Mouse (Mus musculus) erythroblast, embryonic 14.5 days (primary cell): Measurements from ENCODE around the gene Baiap3.

Experiments used
- GATA1 ChIP-seq: IDR thresholded peaks from 2 replicates; pipeline ENCODE4 v1.6.1; 2012; ENCODE audit warnings: low read length, inconsistent platforms, mixed read lengths
- TAL1 ChIP-seq: IDR thresholded peaks from 3 replicates; pipeline ENCODE4 v1.6.1; 2012; ENCODE audit warnings: low read length, inconsistent platforms, mixed read lengths

GRCm38 (mm10) chr17:25252643-25253042, 3.5 kb downstream of the Baiap3 start:
- TF ChIP-seq TAL1 (no peak), GATA1 (no peak)
